Mouse (Mus musculus) frontal cortex, postnatal 36 days (tissue): ENCODE measurements around the gene Mlst8.

Experiments used
- DNase-seq, 2 experiments: peaks; one replicate each; pipeline ENCODE4 v3.0.0; 2022; ENCODE audit warnings: low spot score in 2 of 2

Gene Mlst8

GRCm38 (mm10) chr17:24478663-24479380 lies at the start of gene Mlst8:
Gene Mlst8 (minus strand): TSS chr17:24479078.
- DNase-seq, result peak; percentile 98

GRCm38 (mm10) chr17:24528560-24528918 lies 49.7 kb upstream of the Mlst8 start:
- DNase-seq, result no peak

- DNase-seq, result peak; percentile 91 to 97
Observed at GRCm38 (mm10) chr17:24527723-24528559, 49.1 kb upstream of the Mlst8 start, which contains the start of gene Traf7. Gene Traf7 (minus strand): TSS chr17:24527938.

- DNase-seq, result no peak
Observed at GRCm38 (mm10) chr17:24527315-24527714, 48.4 kb upstream of the Mlst8 start.

GRCm38 (mm10) chr17:24524734-24525133 lies 45.9 kb upstream of the Mlst8 start:
- DNase-seq, result no peak

GRCm38 (mm10) chr17:24520450-24520849 lies 41.6 kb upstream of the Mlst8 start:
- no peak for DNase-seq

GRCm38 (mm10) chr17:24514270-24515257 lies 35.7 kb upstream of the Mlst8 start:
- DNase-seq, result no peak

- DNase-seq, result peak; percentile 64 to 82
Observed at GRCm38 (mm10) chr17:24513609-24514008, 34.7 kb upstream of the Mlst8 start.

GRCm38 (mm10) chr17:24507806-24508460 lies 29.1 kb upstream of the Mlst8 start:
- DNase-seq, result no peak

- no peak for DNase-seq
Observed at GRCm38 (mm10) chr17:24507129-24507664, 28.3 kb upstream of the Mlst8 start.

GRCm38 (mm10) chr17:24506332-24507070 lies 27.6 kb upstream of the Mlst8 start:
- DNase-seq, result peak; percentile 71 to 76

GRCm38 (mm10) chr17:24505286-24505955 lies 26.5 kb upstream of the Mlst8 start:
- no peak for DNase-seq

GRCm38 (mm10) chr17:24504085-24504484 lies 25.2 kb upstream of the Mlst8 start:
- DNase-seq, result no peak

GRCm38 (mm10) chr17:24502208-24502607 lies 23.3 kb upstream of the Mlst8 start:
- no peak for DNase-seq

GRCm38 (mm10) chr17:24496026-24496425 lies 17.1 kb upstream of the Mlst8 start:
- no peak for DNase-seq

GRCm38 (mm10) chr17:24495443-24495842 lies 16.6 kb upstream of the Mlst8 start:
- peak; percentile 72 to 76 for DNase-seq

GRCm38 (mm10) chr17:24494627-24495335 lies 15.9 kb upstream of the Mlst8 start:
- no peak for DNase-seq

- DNase-seq, result no peak
Observed at GRCm38 (mm10) chr17:24490399-24490798, 11.5 kb upstream of the Mlst8 start.
